Mouse (Mus musculus) hindbrain, embryonic 16.5 days (tissue): ENCODE measurements around the gene Sim2. TPM values are rescaled to one million over a fixed set of nuclear protein-coding genes. Genes with fewer than 3 reads are reported as not detected.

Experiments used
- ATAC-seq: fragments of 200-750 bp; cut with Nextera tagmentation; 2 replicates; pipeline ENCODE4 v1.8.0; 2017; ENCODE audit warnings: moderate TSS enrichment, moderate library complexity
- H3K27ac ChIP-seq: fragments of 300-500 bp; sonication (generic); 2 replicates; pipeline ENCODE4 v1.5.1; 2014; ENCODE audit warnings: low read depth, mild to moderate bottlenecking, control low read depth, low read length, moderate library complexity
- H3K27me3 ChIP-seq: fragments of 300-500 bp; sonication (generic); replicated peaks from 2 replicates; pipeline ENCODE4 v1.6.1; 2014; ENCODE audit warnings: low read length; ENCODE audit not compliant: control insufficient read depth, insufficient read depth
- H3K36me3 ChIP-seq: fragments of 300-500 bp; sonication (generic); 2 replicates; pipeline ENCODE4 v1.6.1; 2014; ENCODE audit warnings: mild to moderate bottlenecking, low read length, moderate library complexity, mixed read lengths; ENCODE audit not compliant: control insufficient read depth, insufficient read depth
- H3K4me1 ChIP-seq: fragments of 300-500 bp; sonication (generic); 2 replicates; pipeline ENCODE4 v1.6.1; 2014; ENCODE audit warnings: low read depth, low read length; ENCODE audit not compliant: control insufficient read depth, insufficient read depth
- H3K4me2 ChIP-seq: fragments of 300-500 bp; sonication (generic); 2 replicates; pipeline ENCODE4 v1.6.1; 2014; ENCODE audit warnings: mild to moderate bottlenecking, low read length, control low read depth, moderate library complexity
- H3K4me3 ChIP-seq: fragments of 300-500 bp; sonication (generic); 2 replicates; pipeline ENCODE4 v1.5.1; 2014; ENCODE audit warnings: mild to moderate bottlenecking, low read length, control low read depth, moderate library complexity
- H3K9ac ChIP-seq: fragments of 300-500 bp; sonication (generic); 2 replicates; pipeline ENCODE4 v1.6.1; 2014; ENCODE audit warnings: low read depth, mild to moderate bottlenecking, control low read depth, low read length, moderate library complexity
- H3K9me3 ChIP-seq: fragments of 300-500 bp; sonication (generic); 2 replicates; pipeline ENCODE4 v1.6.1; 2014; ENCODE audit warnings: mild to moderate bottlenecking, low read length, moderate library complexity; ENCODE audit not compliant: control insufficient read depth
- WGBS: fragments of 180-500 bp; shearing (Covaris S2); extraction: QIAGEN DNeasy Blood & Tissue Kit; methylation state at CpG from one replicate; pipeline ENCODE4 v1.1.7; 2014; 5-methylcytosine and 5-hydroxymethylcytosine counted together
- polyA plus RNA-seq: library from polyadenylated mRNA; unstranded; fragments of >200 nt; fragmentation: Nextera tagmentation; extraction: Ambion mirVana; gene quantifications from 2 replicates; pipeline ENCODE4 v1.2.1, GENCODE M21; 2015

The Sim2 gene
- polyA plus RNA-seq, result 0.10 TPM in 1 of 2 replicates, not detected in the other

- Histone ChIP-seq H3K36me3 (no peaks in the 10 kb centered on the region), H3K4me1 (peaks cover 5% of the 10 kb centered on the region; the same call in 1 of the 2 replicates), H3K9ac (no peak within 1 kb of the TSS), H3K27ac (no peak within 1 kb of the TSS), H3K4me3 (peak within 1 kb of the TSS; percentile 21), H3K9me3 (no peaks in the 10 kb centered on the region), H3K27me3 (peaks cover 66% of the 10 kb centered on the region), H3K4me2 (peak within 1 kb of the TSS; percentile 40)
- WGBS, result 0% methylated on average over 75 of the region's 96 CpGs
- no peak for ATAC-seq
Measured at GRCm38 (mm10) chr16:94084711-94085602, at the start of gene Sim2. Sim2 (plus strand) TSS chr16:94084931.

- H3K27ac ChIP-seq, result no peak overlapping the region
- H3K4me3 ChIP-seq, result no peak overlapping the region
- H3K9me3 ChIP-seq, result no peaks in the 10 kb centered on the region
- no peak overlapping the region for H3K4me2 ChIP-seq
- no peaks in the 10 kb centered on the region for H3K36me3 ChIP-seq
- 95% methylated on average over 7 of the region's 7 CpGs for WGBS
- H3K9ac ChIP-seq, result no peak overlapping the region
- H3K4me1 ChIP-seq, result peaks cover 4% of the 10 kb centered on the region; the same call in 1 of the 2 replicates
- ATAC-seq, result no peak
- peaks cover 13% of the 10 kb centered on the region for H3K27me3 ChIP-seq
Measured at GRCm38 (mm10) chr16:94037280-94037679, 47.5 kb upstream of the Sim2 start.

- 63% methylated on average over 12 of the region's 12 CpGs for WGBS
Measured at GRCm38 (mm10) chr16:94038272-94038985, 46.3 kb upstream of the Sim2 start.

GRCm38 (mm10) chr16:94038986-94039341 is 45.8 kb upstream of the Sim2 start:
- Histone ChIP-seq H3K4me3 (no peak overlapping the region), H3K36me3 (no peaks in the 10 kb centered on the region), H3K27me3 (peaks cover 15% of the 10 kb centered on the region), H3K4me1 (peaks cover 4% of the 10 kb centered on the region; the same call in 1 of the 2 replicates), H3K9me3 (no peaks in the 10 kb centered on the region), H3K27ac (no peak overlapping the region), H3K9ac (no peak overlapping the region), H3K4me2 (no peak overlapping the region)
- 89% methylated on average over 9 of the region's 9 CpGs for WGBS
- ATAC-seq, result no peak

More at GRCm38 (mm10) chr16:94038272-94038985, 46.3 kb upstream of the Sim2 start:
- Histone ChIP-seq H3K9me3 (no peaks in the 10 kb centered on the region), H3K4me2 (no peak overlapping the region), H3K9ac (no peak overlapping the region), H3K4me3 (no peak overlapping the region), H3K27ac (no peak overlapping the region), H3K27me3 (peaks cover 15% of the 10 kb centered on the region), H3K36me3 (no peaks in the 10 kb centered on the region), H3K4me1 (peaks cover 4% of the 10 kb centered on the region; the same call in 1 of the 2 replicates)
- no peak for ATAC-seq

GRCm38 (mm10) chr16:94040485-94040884 is 44.2 kb upstream of the Sim2 start:
- Histone ChIP-seq H3K36me3 (no peaks in the 10 kb centered on the region), H3K9ac (no peak overlapping the region), H3K4me3 (no peak overlapping the region), H3K27ac (no peak overlapping the region), H3K4me2 (peak overlapping the region; percentile 34; the same call in 1 of the 2 replicates), H3K4me1 (peaks cover 4% of the 10 kb centered on the region; the same call in 1 of the 2 replicates), H3K27me3 (peaks cover 15% of the 10 kb centered on the region), H3K9me3 (no peaks in the 10 kb centered on the region)
- 23% methylated on average over 16 of the region's 16 CpGs for WGBS
- no peak for ATAC-seq

GRCm38 (mm10) chr16:94041065-94041712 is 43.5 kb upstream of the Sim2 start:
- Histone ChIP-seq H3K27ac (no peak overlapping the region), H3K4me3 (no peak overlapping the region), H3K9me3 (no peaks in the 10 kb centered on the region), H3K4me2 (peak overlapping the region; percentile 34; the same call in 1 of the 2 replicates), H3K36me3 (no peaks in the 10 kb centered on the region), H3K9ac (no peak overlapping the region), H3K27me3 (peaks cover 15% of the 10 kb centered on the region), H3K4me1 (peaks cover 4% of the 10 kb centered on the region; the same call in 1 of the 2 replicates)
- 53% methylated on average over 18 of the region's 18 CpGs for WGBS
- no peak for ATAC-seq

GRCm38 (mm10) chr16:94043797-94044196 is 40.9 kb upstream of the Sim2 start:
- Histone ChIP-seq H3K4me1 (peaks cover 4% of the 10 kb centered on the region; the same call in 1 of the 2 replicates), H3K9me3 (no peaks in the 10 kb centered on the region), H3K9ac (no peak overlapping the region), H3K36me3 (no peaks in the 10 kb centered on the region), H3K4me2 (no peak overlapping the region), H3K4me3 (no peak overlapping the region), H3K27me3 (peaks cover 15% of the 10 kb centered on the region), H3K27ac (no peak overlapping the region)
- ATAC-seq, result no peak
- 82% methylated on average over 1 of the region's 1 CpGs for WGBS

GRCm38 (mm10) chr16:94044996-94045395 is 39.7 kb upstream of the Sim2 start:
- Histone ChIP-seq H3K27ac (no peak overlapping the region), H3K9me3 (no peaks in the 10 kb centered on the region), H3K9ac (no peak overlapping the region), H3K4me2 (no peak overlapping the region), H3K27me3 (peaks cover 12% of the 10 kb centered on the region), H3K36me3 (no peaks in the 10 kb centered on the region), H3K4me3 (no peak overlapping the region), H3K4me1 (peaks cover 4% of the 10 kb centered on the region; the same call in 1 of the 2 replicates)
- 62% methylated on average over 7 of the region's 7 CpGs for WGBS
- ATAC-seq, result no peak
